Mouse (Mus musculus): ENCODE measurements around the gene Bri3.
"Not testable (repeated sequence)": the region's sequence is repeated elsewhere in the genome, so short reads cannot be mapped to it uniquely, and the experiment has no call there.

The Bri3 gene

GRCm38 (mm10) chr5:144296090-144296604, 51.9 kb downstream of the Bri3 start:
- DNase-seq (ENCODE audit: extremely low spot score), result no peak

GRCm38 (mm10) chr5:144303071-144303470, 58.8 kb downstream of the Bri3 start:
- no peak for DNase-seq (ENCODE audit: extremely low spot score)

GRCm38 (mm10) chr5:144308929-144309328, 64.7 kb downstream of the Bri3 start:
- no peak for DNase-seq (ENCODE audit: extremely low spot score)

- no peak for DNase-seq (ENCODE audit: extremely low spot score)
These were observed 67.9 kb downstream of the Bri3 start for GRCm38 (mm10) chr5:144312183-144312582.

- peak; percentile 56 for DNase-seq (ENCODE audit: extremely low spot score)
These were observed 69.1 kb downstream of the Bri3 start for GRCm38 (mm10) chr5:144313335-144313734.

GRCm38 (mm10) chr5:144314731-144315494, 70.7 kb downstream of the Bri3 start:
- DNase-seq (ENCODE audit: extremely low spot score), result no peak

GRCm38 (mm10) chr5:144316442-144316841, 72.2 kb downstream of the Bri3 start:
- no peak for DNase-seq (ENCODE audit: extremely low spot score)

- no peak for DNase-seq (ENCODE audit: extremely low spot score)
These were observed 73.2 kb downstream of the Bri3 start for GRCm38 (mm10) chr5:144317426-144317825.

GRCm38 (mm10) chr5:144318286-144318685, 74.0 kb downstream of the Bri3 start:
- DNase-seq (ENCODE audit: extremely low spot score), result no peak

- DNase-seq (ENCODE audit: extremely low spot score), result no peak
These were observed 77.4 kb downstream of the Bri3 start for GRCm38 (mm10) chr5:144321681-144322080.

- no peak for DNase-seq (ENCODE audit: extremely low spot score)
These were observed 78.5 kb downstream of the Bri3 start for GRCm38 (mm10) chr5:144322717-144323116.

- no peak for DNase-seq (ENCODE audit: extremely low spot score)
These were observed 89.8 kb downstream of the Bri3 start for GRCm38 (mm10) chr5:144334010-144334409.

GRCm38 (mm10) chr5:144335357-144335756, 91.1 kb downstream of the Bri3 start:
- DNase-seq (ENCODE audit: extremely low spot score), result not testable (repeated sequence)

GRCm38 (mm10) chr5:144338787-144339186, 94.5 kb downstream of the Bri3 start:
- DNase-seq (ENCODE audit: extremely low spot score), result no peak

GRCm38 (mm10) chr5:144341085-144341484, 96.8 kb downstream of the Bri3 start:
- DNase-seq (ENCODE audit: extremely low spot score), result no peak

- DNase-seq (ENCODE audit: extremely low spot score), result no peak
These were observed 100.4 kb downstream of the Bri3 start for GRCm38 (mm10) chr5:144344592-144344991.

- DNase-seq (ENCODE audit: extremely low spot score), result no peak
These were observed 106.9 kb downstream of the Bri3 start for GRCm38 (mm10) chr5:144351185-144351584.

- DNase-seq (ENCODE audit: extremely low spot score), result no peak
These were observed 108.2 kb downstream of the Bri3 start for GRCm38 (mm10) chr5:144352250-144353047.

GRCm38 (mm10) chr5:144356776-144357455, 112.7 kb downstream of the Bri3 start:
- DNase-seq (ENCODE audit: extremely low spot score), result no peak

GRCm38 (mm10) chr5:144357551-144357880, 113.3 kb downstream of the Bri3 start:
- DNase-seq (ENCODE audit: extremely low spot score), result no peak

GRCm38 (mm10) chr5:144357881-144358591, 113.8 kb downstream of the Bri3 start, which contains the start of gene Baiap2l1:
Gene Baiap2l1 (minus strand): TSS chr5:144358112.
- peak; percentile 98 for DNase-seq (ENCODE audit: extremely low spot score)

- DNase-seq (ENCODE audit: extremely low spot score), result no peak
These were observed 114.3 kb downstream of the Bri3 start for GRCm38 (mm10) chr5:144358592-144358917.

Measured in embryo, embryonic 9.5 days (tissue).